Mouse (Mus musculus) adrenal gland, postnatal 14 days (tissue): ENCODE data around the gene Kctd10. TPM values are rescaled to one million over a fixed set of nuclear protein-coding genes. Genes with fewer than 3 reads are reported as not detected.

Experiments
- DNase-seq: peaks from one replicate; pipeline ENCODE4 v3.0.0; 2021; ENCODE audit warnings: mixed read lengths
- microRNA-seq, 2 experiments: library from miRNA; unstranded; fragments of <30 nt; microRNA quantifications; one replicate each; pipeline ENCODE4 v1.2.0; 2021
- total RNA-seq: library from RNA; stranded (reverse); gene quantifications from 2 replicates; pipeline ENCODE4 v1.2.3, GENCODE M21; 2021

Gene Kctd10
- total RNA-seq, 1 experiment from 2014 or later = 65.5 TPM

GRCm38 (mm10) chr5:114347005-114347404 lies 33.3 kb downstream of the Kctd10 start:
- DNase-seq = no peak

GRCm38 (mm10) chr5:114345538-114345937 lies 34.8 kb downstream of the Kctd10 start:
- DNase-seq = no peak

GRCm38 (mm10) chr5:114343612-114344011 lies 36.7 kb downstream of the Kctd10 start:
- no peak for DNase-seq

- no peak for DNase-seq
These were observed 37.3 kb downstream of the Kctd10 start for GRCm38 (mm10) chr5:114342996-114343395.

GRCm38 (mm10) chr5:114323791-114324507 lies 56.4 kb downstream of the Kctd10 start:
- DNase-seq = peak; percentile 83

GRCm38 (mm10) chr5:114323105-114323790 lies 57.1 kb downstream of the Kctd10 start:
- DNase-seq = no peak

Small RNA genes lying within 50 kb of the gene (microRNA-seq; reads per million reads assigned to microRNA genes)
- 0.38 to 0.43 reads per million in 2 experiments for gene Mir7027

Other genes with a start within 250 kb of the Kctd10 start
- gene Acacb, start 234.0 kb downstream of the Kctd10 start, total RNA-seq = 121 and 148 TPM in 2 replicates
- gene Foxn4, start 106.7 kb downstream of the Kctd10 start, total RNA-seq = not detected in 2 replicates
- 0.63 and 1.6 TPM in 2 replicates for gene Myo1h, start 91.3 kb downstream of the Kctd10 start, total RNA-seq
- gene Ube3b, start 99 bp upstream of the Kctd10 start, total RNA-seq = 61.5 and 74.2 TPM in 2 replicates
- 14.6 and 18.0 TPM in 2 replicates for gene Mmab, start 63.6 kb upstream of the Kctd10 start, total RNA-seq
- 22.0 and 23.2 TPM in 2 replicates for gene Mvk, start 63.8 kb upstream of the Kctd10 start, total RNA-seq
- 55.8 and 77.0 TPM in 2 replicates for gene Fam222a, start 187.5 kb upstream of the Kctd10 start, total RNA-seq